Mouse (Mus musculus) megakaryocyte, embryonic 14.5 days (primary cell): ENCODE measurements around the gene Klri2.

Experiments used
- FLI1 ChIP-seq: IDR thresholded peaks from 2 replicates; pipeline ENCODE4 v1.6.1; 2012; ENCODE audit warnings: low read length, inconsistent platforms, mixed read lengths
- GATA1 ChIP-seq: IDR thresholded peaks from 3 replicates; pipeline ENCODE4 v1.6.1; 2012; ENCODE audit warnings: mixed read lengths, low read length, inconsistent platforms, borderline replicate concordance

DNA sequence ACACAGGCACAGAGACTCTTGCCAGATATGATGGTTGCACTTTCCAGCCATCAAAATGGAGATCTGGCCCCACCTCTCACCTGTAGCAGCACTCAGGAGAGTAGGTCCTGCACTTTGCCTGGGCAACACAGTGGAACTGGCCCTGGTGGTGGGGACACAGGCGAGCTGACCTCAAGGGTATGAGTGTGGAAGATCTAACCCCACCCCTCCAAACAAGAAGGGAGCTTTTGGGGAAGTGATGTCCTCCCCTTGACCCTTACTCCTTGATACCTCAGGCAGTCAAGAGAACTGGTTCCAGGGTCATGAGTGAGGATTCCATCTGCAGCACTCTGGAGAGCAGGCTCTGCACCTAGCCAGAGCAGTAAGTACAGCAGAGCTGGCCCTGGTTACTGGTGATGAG, 18.9 kb downstream of the Klri2 start:
- TF ChIP-seq GATA1 = no peak
- TF ChIP-seq FLI1 = no peak
